Mouse (Mus musculus) left cerebral cortex, adult 18-20 months (tissue): Measurements from ENCODE around the gene Ankrd26. TPM values are rescaled to one million over a fixed set of nuclear protein-coding genes. Genes with fewer than 3 reads are reported as not detected.

Source experiments
- DNase-seq, 2 experiments: peaks; one replicate each; pipeline ENCODE4 v3.0.0; 2021 to 2022; ENCODE audit warnings: low spot score in 2 of 2, mixed read lengths in 1 of 2
- total RNA-seq, 2 experiments: library from RNA; stranded (reverse); gene quantifications; 2 replicates each; pipeline ENCODE4 v1.2.3; 2021

Gene Ankrd26
- total RNA-seq, 2 experiments from 2014 or later, result 11.5 to 13.2 TPM

GRCm38 (mm10) chr6:118482125-118482524 is 79.9 kb downstream of the Ankrd26 start:
- DNase-seq, result no peak

GRCm38 (mm10) chr6:118478957-118479708 is 82.9 kb downstream of the Ankrd26 start, which contains the start of gene Zfp9:
Zfp9 (minus strand) TSS chr6:118479320.
- DNase-seq, result peak; percentile 80 to 89

GRCm38 (mm10) chr6:118477875-118478785 is 83.9 kb downstream of the Ankrd26 start:
- no peak for DNase-seq

GRCm38 (mm10) chr6:118462069-118462705 is 99.8 kb downstream of the Ankrd26 start:
- no peak for DNase-seq

GRCm38 (mm10) chr6:118457726-118458125 is 104.3 kb downstream of the Ankrd26 start:
- no peak for DNase-seq

- DNase-seq, result peak; percentile 94 to 95
Observed at GRCm38 (mm10) chr6:118455042-118455631, 106.9 kb downstream of the Ankrd26 start, which contains the start of gene Zfp248. Zfp248 (minus strand) TSS chr6:118455528.

GRCm38 (mm10) chr6:118454452-118454851 is 107.6 kb downstream of the Ankrd26 start:
- DNase-seq, result peak; percentile 9 to 20

Other genes starting within 250 kb of the Ankrd26 start
- 10 to 100 TPM; 30.2 to 30.3 TPM for gene Bms1, start 142.8 kb downstream of the Ankrd26 start, total RNA-seq
- gene Zfp248, start 106.7 kb downstream of the Ankrd26 start, total RNA-seq, result 10 to 100 TPM; 17.8 to 20.3 TPM
- gene Zfp9, start 82.9 kb downstream of the Ankrd26 start, total RNA-seq, result 10 to 100 TPM; 17.6 to 17.9 TPM